Mouse (Mus musculus): ENCODE data around the gene Mdga1.

GRCm38 (mm10) chr17:29778021-29778420, 191.9 kb downstream of the Mdga1 start:
- TF ChIP-seq CTCF (IDR thresholded peaks at IDR 0.05; ENCODE audit: low read depth) (no peak), EP300 (IDR thresholded peaks at IDR 0.05; ENCODE audit: low read depth) (no peak)
